Mouse (Mus musculus) heart, adult 11 months (tissue): ENCODE measurements at regions not wholly inside any gene's neighbourhood (a gene's known extent, or its start where the extent isn't known, plus 50 kb on each side); places are given as distances from the start of the nearest gene placed in this dataset.

ENCODE experiments used
- DNase-seq: peaks from one replicate; pipeline ENCODE4 v3.0.0; 2022

- DNase-seq: no peak
These were observed 155.2 kb upstream of the Robo1 start for GRCm38 (mm10) chr16:72152920-72153319.

GRCm38 (mm10) chr16:72157913-72158312 is 150.2 kb upstream of the Robo1 start:
- peak; percentile 76 for DNase-seq

- no peak for DNase-seq
These were observed 148.7 kb upstream of the Robo1 start for GRCm38 (mm10) chr16:72159411-72159810.

- DNase-seq: no peak
These were observed 132.4 kb upstream of the Robo1 start for GRCm38 (mm10) chr16:72175727-72176126.

GRCm38 (mm10) chr16:72194320-72194719 is 113.8 kb upstream of the Robo1 start:
- DNase-seq: no peak

GRCm38 (mm10) chr16:72215360-72216013 is 92.6 kb upstream of the Robo1 start:
- no peak for DNase-seq

GRCm38 (mm10) chr16:72218021-72218420 is 90.1 kb upstream of the Robo1 start:
- no peak for DNase-seq

- DNase-seq: no peak
These were observed 86.1 kb upstream of the Robo1 start for GRCm38 (mm10) chr16:72221912-72222502.

GRCm38 (mm10) chr16:72223860-72224259 is 84.2 kb upstream of the Robo1 start:
- DNase-seq: no peak

GRCm38 (mm10) chr16:72225157-72225880 is 82.8 kb upstream of the Robo1 start:
- no peak for DNase-seq

- no peak for DNase-seq
These were observed 73.7 kb upstream of the Robo1 start for GRCm38 (mm10) chr16:72234366-72234765.

GRCm38 (mm10) chr16:72239631-72240030 is 68.5 kb upstream of the Robo1 start:
- no peak for DNase-seq

GRCm38 (mm10) chr16:72256388-72256787 is 51.7 kb upstream of the Robo1 start:
- DNase-seq: no peak
